Mouse (Mus musculus) heart, embryonic 12.5 days (tissue): ENCODE measurements around the gene Apobec3. TPM values are rescaled to one million over a fixed set of nuclear protein-coding genes. Genes with fewer than 3 reads are reported as not detected.
"Not testable (repeated sequence)": the region's sequence is repeated elsewhere in the genome, so short reads cannot be mapped to it uniquely, and the experiment has no call there.

Experiments
- ATAC-seq: fragments of 200-750 bp; cut with Nextera tagmentation; 2 replicates; pipeline ENCODE4 v1.8.0; 2017; ENCODE audit warnings: moderate TSS enrichment, moderate library complexity; ENCODE audit not compliant: insufficient number of reproducible peaks, low FRiP score
- H3K27ac ChIP-seq: fragments of 300-500 bp; sonication (generic); 2 replicates; pipeline ENCODE4 v1.5.1; 2016; ENCODE audit warnings: mild to moderate bottlenecking, moderate library complexity; ENCODE audit not compliant: poor library complexity, severe bottlenecking
- H3K27me3 ChIP-seq: fragments of 300-500 bp; sonication (generic); replicated peaks from 2 replicates; pipeline ENCODE4 v1.6.1; 2016; ENCODE audit warnings: mild to moderate bottlenecking, moderate library complexity
- H3K36me3 ChIP-seq: fragments of 300-500 bp; sonication (generic); 2 replicates; pipeline ENCODE4 v1.6.1; 2016; ENCODE audit warnings: mild to moderate bottlenecking, moderate library complexity
- H3K4me1 ChIP-seq: fragments of 300-500 bp; sonication (generic); replicated peaks from 2 replicates; pipeline ENCODE4 v1.6.1; 2016; ENCODE audit warnings: mild to moderate bottlenecking
- H3K4me2 ChIP-seq: fragments of 300-500 bp; sonication (generic); 2 replicates; pipeline ENCODE4 v1.6.1; 2016; ENCODE audit warnings: mild to moderate bottlenecking, moderate library complexity
- H3K4me3 ChIP-seq: fragments of 300-500 bp; sonication (generic); 2 replicates; pipeline ENCODE4 v1.5.1; 2016; ENCODE audit warnings: mild to moderate bottlenecking
- H3K9ac ChIP-seq: fragments of 300-500 bp; sonication (generic); 2 replicates; pipeline ENCODE4 v1.6.1; 2016; ENCODE audit warnings: mild to moderate bottlenecking, moderate library complexity
- H3K9me3 ChIP-seq: fragments of 300-500 bp; sonication (generic); replicated peaks from 2 replicates; pipeline ENCODE4 v1.6.1; 2016; ENCODE audit warnings: mild to moderate bottlenecking, moderate library complexity
- WGBS: fragments of 180-500 bp; shearing (Covaris S2); methylation state at CpG from one replicate; pipeline ENCODE4 v1.1.7; 2016; 5-methylcytosine and 5-hydroxymethylcytosine counted together
- polyA plus RNA-seq: library from polyadenylated mRNA; unstranded; fragments of >200 nt; fragmentation: Nextera tagmentation; extraction: Ambion mirVana; gene quantifications from 2 replicates; pipeline ENCODE4 v1.2.1, GENCODE M21; 2016

Apobec3 gene
- polyA plus RNA-seq, 1 experiment from 2014 or later, result 12.2 TPM

DNA sequence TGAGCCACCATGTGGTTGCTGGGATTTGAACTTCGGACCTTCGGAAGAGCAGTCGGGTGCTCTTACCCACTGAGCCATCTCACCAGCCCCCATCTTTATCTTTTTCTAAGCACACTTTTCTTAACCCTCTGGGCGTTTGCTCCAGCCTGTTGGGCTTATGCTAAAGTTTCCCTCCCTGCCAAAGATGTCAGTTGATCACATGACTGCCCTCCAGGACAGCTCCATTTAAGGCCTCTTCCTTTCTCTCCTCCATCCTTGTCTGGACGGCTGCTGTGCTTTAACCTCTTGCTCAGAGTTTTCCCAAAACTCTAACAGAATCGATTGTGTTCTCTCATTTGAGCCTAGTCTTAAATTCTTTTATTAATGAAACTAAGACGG, 44.9 kb downstream of the Apobec3 start:
- Histone ChIP-seq H3K27ac (no peak overlapping the region), H3K9ac (no peak overlapping the region), H3K4me1 (peaks cover 11% of the 10 kb centered on the region), H3K9me3 (no peaks in the 10 kb centered on the region), H3K4me2 (no peak overlapping the region), H3K36me3 (no peaks in the 10 kb centered on the region), H3K27me3 (peaks cover 43% of the 10 kb centered on the region), H3K4me3 (no peak overlapping the region)
- WGBS, result 66% methylated on average over 7 of the region's 7 CpGs
- ATAC-seq, result no peak

DNA sequence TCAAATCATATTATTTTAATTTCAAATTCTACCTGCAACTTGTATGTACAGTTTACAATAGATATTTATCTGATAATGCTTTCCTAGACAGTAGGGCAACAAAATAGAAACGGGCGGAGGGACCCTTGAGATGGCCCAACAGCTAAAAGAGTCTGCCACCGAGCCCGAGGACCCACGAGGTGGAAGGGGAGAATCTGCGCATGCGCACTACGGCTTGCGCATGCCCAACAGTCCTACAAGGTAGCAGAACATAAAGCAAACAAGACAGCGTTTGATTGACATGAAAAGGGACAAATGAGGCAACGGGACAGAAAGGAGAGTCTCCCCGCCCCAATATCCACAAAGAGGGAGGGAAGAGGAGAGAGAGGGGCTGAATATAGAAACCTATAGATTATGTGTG, 47.6 kb downstream of the Apobec3 start:
- H3K27me3 ChIP-seq, result peaks cover 24% of the 10 kb centered on the region
- no peak overlapping the region for H3K9ac ChIP-seq
- no peak overlapping the region for H3K27ac ChIP-seq
- ATAC-seq, result no peak
- no peaks in the 10 kb centered on the region for H3K4me1 ChIP-seq
- no peak overlapping the region for H3K4me3 ChIP-seq
- H3K9me3 ChIP-seq, result no peaks in the 10 kb centered on the region
- H3K4me2 ChIP-seq, result no peak overlapping the region
- WGBS, result 84% methylated on average over 12 of the region's 12 CpGs
- no peaks in the 10 kb centered on the region for H3K36me3 ChIP-seq

DNA sequence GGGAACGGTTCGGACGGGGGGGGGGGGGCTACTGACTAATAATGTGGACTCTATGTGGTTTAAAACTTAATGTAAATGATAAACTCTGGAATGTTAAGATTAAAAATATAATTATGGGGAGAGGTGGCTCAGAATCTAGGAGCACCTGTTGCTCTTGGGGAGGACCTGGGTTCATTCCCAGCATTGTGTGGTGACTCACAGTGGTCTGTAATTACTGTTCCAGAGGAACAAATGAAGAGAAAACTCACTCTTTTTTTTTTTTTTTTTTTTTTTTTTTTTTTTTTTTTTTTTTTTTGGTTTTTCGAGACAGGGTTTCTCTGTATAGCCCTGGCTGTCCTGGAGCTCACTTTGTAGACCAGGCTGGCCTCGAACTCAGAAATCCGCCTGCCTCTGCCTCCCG, 48.0 kb downstream of the Apobec3 start:
- not testable (repeated sequence) for H3K27ac ChIP-seq, H3K9ac ChIP-seq, H3K4me3 ChIP-seq, ATAC-seq, H3K9me3 ChIP-seq, H3K4me1 ChIP-seq, H3K4me2 ChIP-seq, H3K36me3 ChIP-seq
- peaks cover 27% of the 10 kb centered on the region for H3K27me3 ChIP-seq
- 76% methylated on average over 6 of the region's 7 CpGs for WGBS

DNA sequence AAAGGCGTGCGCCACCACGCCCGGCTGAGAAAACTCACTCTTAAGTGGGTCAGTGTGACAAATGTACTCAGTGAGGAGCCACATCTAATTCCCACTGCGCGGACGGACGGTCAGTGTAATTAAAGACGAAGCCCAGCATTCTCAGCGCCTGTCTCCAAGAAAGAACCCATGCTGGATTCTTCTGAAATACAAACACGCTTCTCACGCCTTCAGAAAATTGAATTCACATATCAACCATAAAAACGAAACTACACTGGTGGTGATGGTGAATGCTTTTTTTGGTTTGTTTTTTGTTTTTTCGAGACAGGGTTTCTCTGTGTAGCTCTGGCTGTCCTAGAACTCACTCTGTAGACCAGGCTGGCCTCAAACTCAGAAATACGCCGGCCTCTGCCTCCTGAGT, 48.5 kb downstream of the Apobec3 start:
- H3K4me3 ChIP-seq, result no peak overlapping the region
- no peak for ATAC-seq
- no peak overlapping the region for H3K27ac ChIP-seq
- no peaks in the 10 kb centered on the region for H3K36me3 ChIP-seq
- no peaks in the 10 kb centered on the region for H3K4me1 ChIP-seq
- H3K9ac ChIP-seq, result no peak overlapping the region
- H3K27me3 ChIP-seq, result peaks cover 27% of the 10 kb centered on the region
- no peaks in the 10 kb centered on the region for H3K9me3 ChIP-seq
- H3K4me2 ChIP-seq, result no peak overlapping the region
- WGBS, result 79% methylated on average over 16 of the region's 16 CpGs

DNA sequence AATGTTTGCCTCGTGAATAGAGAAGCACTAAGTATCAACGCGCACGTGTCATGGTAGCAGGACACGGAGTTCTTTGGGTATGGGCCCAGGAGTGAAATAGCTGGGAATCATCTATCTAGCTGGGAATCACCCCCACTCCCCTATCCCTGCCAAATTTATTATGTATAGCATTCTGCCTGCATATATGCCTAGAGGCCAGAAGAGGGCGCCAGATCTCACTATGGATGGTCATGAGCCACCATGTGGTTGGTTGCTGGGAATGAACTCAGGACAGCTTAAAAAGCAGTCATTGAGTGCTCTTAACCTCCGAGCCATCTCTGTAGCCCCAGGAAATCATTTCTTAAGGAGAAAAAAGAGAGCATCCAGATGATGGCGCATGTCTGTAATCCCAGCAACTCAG, 49.5 kb downstream of the Apobec3 start:
- ATAC-seq, result no peak
- Histone ChIP-seq H3K4me2 (no peak overlapping the region), H3K4me1 (no peaks in the 10 kb centered on the region), H3K9ac (no peak overlapping the region), H3K27me3 (peaks cover 24% of the 10 kb centered on the region), H3K36me3 (no peaks in the 10 kb centered on the region), H3K27ac (no peak overlapping the region), H3K9me3 (no peaks in the 10 kb centered on the region), H3K4me3 (no peak overlapping the region)
- WGBS, result 18% methylated on average over 8 of the region's 8 CpGs

DNA sequence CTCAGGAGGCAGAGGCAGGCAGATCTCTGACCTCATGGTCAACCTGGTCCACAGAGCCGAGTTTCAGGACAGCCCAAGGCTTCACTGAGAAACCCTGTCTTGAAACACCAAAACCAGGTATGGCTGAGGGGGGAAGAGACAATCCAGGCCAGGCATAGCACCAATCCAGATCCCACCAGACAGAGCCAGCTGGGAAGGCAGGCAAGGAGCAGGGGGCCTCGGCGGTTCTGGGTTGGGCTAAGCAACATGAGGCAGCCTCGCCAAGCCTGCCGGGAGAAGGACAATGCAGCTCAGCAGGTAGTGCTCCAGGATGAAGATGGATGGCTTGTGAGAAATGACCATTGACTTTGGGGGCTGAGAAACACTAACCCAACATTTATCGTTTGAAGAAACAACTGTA, 51.1 kb downstream of the Apobec3 start:
- no peaks in the 10 kb centered on the region for H3K36me3 ChIP-seq
- H3K4me1 ChIP-seq, result no peaks in the 10 kb centered on the region
- no peak overlapping the region for H3K9ac ChIP-seq
- no peak overlapping the region for H3K4me2 ChIP-seq
- H3K9me3 ChIP-seq, result no peaks in the 10 kb centered on the region
- WGBS, result 76% methylated on average over 6 of the region's 6 CpGs
- H3K27me3 ChIP-seq, result peaks cover 17% of the 10 kb centered on the region
- no peak overlapping the region for H3K27ac ChIP-seq
- H3K4me3 ChIP-seq, result no peak overlapping the region
- ATAC-seq, result no peak

DNA sequence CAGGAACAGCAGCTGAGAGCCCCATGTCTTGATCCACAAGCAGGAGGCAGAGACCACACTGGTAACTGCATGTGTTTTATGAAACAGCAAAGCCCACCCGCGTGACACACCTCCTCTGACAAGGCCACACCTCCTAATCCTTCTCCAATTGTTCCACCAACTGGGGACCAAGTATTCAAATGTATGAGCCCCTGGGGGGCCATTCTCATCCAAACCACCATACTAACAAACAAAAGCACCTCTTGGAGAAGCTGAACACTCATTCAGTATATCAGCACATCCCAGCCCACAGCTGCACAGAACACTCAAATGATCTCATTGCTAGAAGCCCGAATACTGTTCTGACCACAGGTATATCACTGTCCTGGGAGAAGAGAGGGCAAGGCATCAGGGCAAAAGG, 52.1 kb downstream of the Apobec3 start:
- Histone ChIP-seq H3K27me3 (peaks cover 17% of the 10 kb centered on the region), H3K4me3 (no peak overlapping the region), H3K4me2 (no peak overlapping the region), H3K36me3 (no peaks in the 10 kb centered on the region), H3K27ac (no peak overlapping the region), H3K9me3 (no peaks in the 10 kb centered on the region), H3K4me1 (no peaks in the 10 kb centered on the region), H3K9ac (no peak overlapping the region)
- ATAC-seq, result no peak
- 75% methylated on average over 3 of the region's 3 CpGs for WGBS

DNA sequence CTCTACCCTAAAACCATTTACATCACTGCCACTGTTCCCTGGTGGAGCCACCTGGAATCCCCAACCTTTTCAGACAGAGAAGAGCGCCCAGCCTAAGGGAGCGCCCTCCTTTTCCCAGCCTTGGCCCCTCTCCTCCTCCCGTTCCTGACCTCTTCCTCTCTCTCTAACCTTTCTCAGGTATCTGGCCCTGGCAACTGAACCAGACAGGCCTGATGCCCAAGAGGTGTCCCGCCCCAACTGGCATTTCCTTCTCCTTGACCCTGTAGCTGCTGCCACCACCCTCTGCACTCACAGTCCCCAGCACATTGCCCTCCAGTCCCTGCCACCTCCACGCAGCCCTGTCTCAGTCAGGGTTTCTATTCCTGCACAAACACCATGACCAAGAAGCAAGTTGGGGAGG, 53.5 kb downstream of the Apobec3 start:
- no peak overlapping the region for H3K4me2 ChIP-seq
- no peaks in the 10 kb centered on the region for H3K36me3 ChIP-seq
- peaks cover 6% of the 10 kb centered on the region for H3K4me1 ChIP-seq
- H3K27ac ChIP-seq, result no peak overlapping the region
- no peaks in the 10 kb centered on the region for H3K9me3 ChIP-seq
- no peak overlapping the region for H3K4me3 ChIP-seq
- no peak overlapping the region for H3K9ac ChIP-seq
- WGBS, result 72% methylated on average over 5 of the region's 5 CpGs
- H3K27me3 ChIP-seq, result peaks cover 17% of the 10 kb centered on the region
- no peak for ATAC-seq

DNA sequence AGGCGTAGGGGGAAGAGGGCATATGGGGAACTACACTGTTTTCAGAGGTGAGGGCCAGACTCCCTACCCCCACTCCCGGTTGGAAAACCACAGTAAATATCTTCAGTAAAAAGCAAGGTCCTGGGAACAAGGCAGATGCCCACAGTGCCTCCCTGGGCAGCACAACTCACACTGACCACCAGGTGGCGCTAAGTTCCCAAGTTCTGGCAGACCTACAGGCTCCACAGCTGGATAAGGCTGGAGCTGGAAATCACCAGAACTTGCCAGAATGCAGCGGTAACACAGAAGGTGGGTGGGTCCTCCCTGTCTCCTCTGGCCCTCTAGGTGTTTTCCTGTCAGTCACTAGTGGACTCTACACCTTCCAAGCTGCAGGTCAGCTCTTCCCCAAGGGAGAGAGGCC, 54.6 kb downstream of the Apobec3 start:
- Histone ChIP-seq H3K9me3 (no peaks in the 10 kb centered on the region), H3K36me3 (no peaks in the 10 kb centered on the region), H3K27ac (no peak overlapping the region), H3K4me3 (no peak overlapping the region), H3K27me3 (peaks cover 17% of the 10 kb centered on the region), H3K4me1 (peaks cover 16% of the 10 kb centered on the region), H3K9ac (no peak overlapping the region), H3K4me2 (no peak overlapping the region)
- 10% methylated on average over 4 of the region's 4 CpGs for WGBS
- peak; percentile 59 for ATAC-seq

DNA sequence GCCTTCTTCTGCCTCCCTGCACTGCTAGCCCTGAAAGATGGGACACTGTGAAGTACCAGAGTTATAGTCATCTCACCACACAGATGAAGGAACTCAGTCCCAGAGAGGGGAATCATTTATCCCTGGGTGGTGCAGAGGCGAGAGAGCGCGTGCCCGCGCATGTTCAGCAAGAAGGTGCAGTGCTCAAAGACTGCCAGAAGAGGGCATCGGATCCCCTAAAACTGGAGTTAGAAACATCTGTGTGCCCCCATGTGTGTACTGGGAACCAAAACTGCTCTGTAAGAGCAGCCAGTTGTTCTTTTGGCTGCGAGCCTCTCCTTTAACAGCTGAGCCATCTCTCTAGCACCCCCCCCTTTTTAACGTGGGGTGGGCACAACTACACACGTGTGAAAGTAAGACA, 55.3 kb downstream of the Apobec3 start:
- no peak overlapping the region for H3K27ac ChIP-seq
- no peaks in the 10 kb centered on the region for H3K36me3 ChIP-seq
- H3K4me2 ChIP-seq, result no peak overlapping the region
- H3K4me1 ChIP-seq, result peaks cover 24% of the 10 kb centered on the region
- no peaks in the 10 kb centered on the region for H3K9me3 ChIP-seq
- WGBS, result 58% methylated on average over 9 of the region's 9 CpGs
- ATAC-seq, result no peak
- peaks cover 14% of the 10 kb centered on the region for H3K27me3 ChIP-seq
- no peak overlapping the region for H3K9ac ChIP-seq
- H3K4me3 ChIP-seq, result no peak overlapping the region

DNA sequence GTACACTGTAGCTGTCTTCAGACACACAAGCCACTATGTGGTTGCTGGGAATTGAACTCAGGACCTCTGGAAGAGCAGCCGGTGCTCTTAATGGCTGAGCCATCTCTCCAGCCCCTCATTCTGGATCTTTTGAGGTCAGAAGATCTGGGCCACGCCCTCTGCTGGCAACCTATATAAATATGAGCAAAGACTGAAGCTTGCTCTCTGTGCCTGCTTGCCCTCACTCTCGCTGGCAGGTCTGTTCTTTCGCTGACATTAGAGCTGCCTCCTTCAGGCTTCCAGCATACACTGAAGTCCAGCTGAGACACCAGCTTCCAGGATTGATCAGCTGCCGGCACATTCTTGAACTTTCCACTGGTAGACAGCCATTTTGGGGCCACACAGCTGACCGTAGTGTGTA, 56.2 kb downstream of the Apobec3 start:
- H3K9ac ChIP-seq, result no peak overlapping the region
- 72% methylated on average over 6 of the region's 6 CpGs for WGBS
- no peak overlapping the region for H3K4me2 ChIP-seq
- H3K4me3 ChIP-seq, result no peak overlapping the region
- peaks cover 11% of the 10 kb centered on the region for H3K27me3 ChIP-seq
- no peak overlapping the region for H3K27ac ChIP-seq
- peaks cover 33% of the 10 kb centered on the region for H3K4me1 ChIP-seq
- ATAC-seq, result no peak
- no peaks in the 10 kb centered on the region for H3K36me3 ChIP-seq
- no peaks in the 10 kb centered on the region for H3K9me3 ChIP-seq

DNA sequence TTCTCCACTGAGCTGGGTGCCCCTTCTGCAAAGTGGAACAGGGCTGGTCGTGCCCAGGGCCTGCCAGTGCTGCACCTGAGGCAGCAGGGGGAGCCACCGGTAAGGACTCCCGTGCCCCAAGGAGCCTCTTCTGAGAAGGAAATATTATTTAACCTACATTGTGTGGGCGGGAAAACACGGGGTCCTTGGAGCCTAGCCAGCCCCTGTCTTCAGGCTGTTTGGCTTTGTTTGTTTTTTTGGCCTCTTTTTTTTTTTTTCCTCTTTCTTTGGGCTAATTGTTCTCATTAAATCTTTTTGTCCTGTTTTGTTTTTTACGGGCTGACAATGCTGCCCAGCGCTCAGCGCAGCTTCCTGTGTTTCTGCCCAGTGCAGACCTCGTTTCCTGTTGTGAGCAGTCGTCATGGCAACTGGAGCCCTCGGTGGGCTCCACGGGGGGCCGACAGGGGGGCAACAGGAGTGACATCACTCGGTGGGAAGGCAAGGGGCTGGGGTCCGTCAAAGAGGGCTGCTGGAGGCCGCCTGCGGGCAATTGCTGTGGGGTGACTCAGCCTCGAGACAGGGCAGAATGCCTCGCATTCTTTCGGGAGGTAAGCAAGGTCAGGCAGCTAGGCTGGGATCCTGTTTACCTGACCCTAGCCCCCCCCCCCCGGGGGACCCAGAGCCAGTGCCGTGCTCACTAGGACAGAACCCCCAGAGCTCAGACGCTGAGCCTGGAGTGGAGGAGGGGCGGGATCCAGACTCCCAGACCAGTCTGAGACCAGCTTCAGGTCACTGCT, 59.0 kb downstream of the Apobec3 start:
- Histone ChIP-seq H3K9ac (peak overlapping the region; percentile 61), H3K9me3 (no peaks in the 10 kb centered on the region), H3K4me1 (peaks cover 43% of the 10 kb centered on the region), H3K4me3 (peak overlapping the region; percentile 37), H3K4me2 (peak overlapping the region; percentile 73), H3K27me3 (no peaks in the 10 kb centered on the region), H3K36me3 (no peaks in the 10 kb centered on the region), H3K27ac (peak overlapping the region; percentile 36)
- 3% methylated on average over 24 of the region's 24 CpGs for WGBS
- ATAC-seq, result peak; percentile 34; the same call in 1 of the 2 replicates
